In genomic region chr12:102838271-102838670, GRCm38 (mm10) we compare ENCODE assay signal across 23 mouse cellular contexts.
"Had no signal": no experiment of that assay in that cellular context is flagged by ENCODE, and none has a peak within 500 bp of the region (broad histone marks: within the 10 kb centered on the region; RNA-seq: fewer than 3 reads in every experiment).

No protein-coding gene starts in this region.

- H3K27ac ChIP-seq: heart, embryonic 10.5 days; heart, embryonic 13.5 days; heart, embryonic 15.5 days; hindbrain, embryonic 13.5 days; hindbrain, embryonic 15.5 days; hindbrain, postnatal 0 days; limb, embryonic 13.5 days; limb, embryonic 15.5 days; liver, embryonic 12.5 days; liver, embryonic 14.5 days had no signal

- H3K4me1 ChIP-seq: heart, embryonic 10.5 days; heart, embryonic 13.5 days; heart, embryonic 15.5 days; hindbrain, embryonic 13.5 days; hindbrain, embryonic 15.5 days; limb, embryonic 13.5 days; limb, embryonic 15.5 days; liver, embryonic 12.5 days had no signal

- DNase-seq: gastrocnemius, postnatal 25 days; heart, adult 18-20 months; heart, postnatal 14 days; heart, postnatal 36 days; kidney, adult 11 months; kidney, adult 2 months; kidney, postnatal 10 days; kidney, postnatal 25 days; kidney, postnatal 4 days; layer of hippocampus, adult 9-11 months; layer of hippocampus, postnatal 36 days; left cerebral cortex, postnatal 4 days had no signal

- H3K27me3 ChIP-seq: heart, embryonic 13.5 days; heart, embryonic 15.5 days; hindbrain, embryonic 13.5 days; hindbrain, embryonic 15.5 days; limb, embryonic 13.5 days; limb, embryonic 15.5 days; liver, embryonic 12.5 days had no signal

- H3K4me3 ChIP-seq: heart, embryonic 10.5 days; heart, embryonic 13.5 days; heart, embryonic 15.5 days; hindbrain, embryonic 13.5 days; hindbrain, embryonic 15.5 days; limb, embryonic 13.5 days; limb, embryonic 15.5 days; liver, embryonic 12.5 days had no signal

- H3K4me2 ChIP-seq: heart, embryonic 13.5 days; heart, embryonic 15.5 days; hindbrain, embryonic 13.5 days; hindbrain, embryonic 15.5 days; limb, embryonic 13.5 days; limb, embryonic 15.5 days; liver, embryonic 12.5 days had no signal

- ATAC-seq: hindbrain, postnatal 0 days; intestine, embryonic 16.5 days; liver, embryonic 12.5 days had no signal

- H3K9me3 ChIP-seq: heart, embryonic 10.5 days; heart, embryonic 13.5 days; heart, embryonic 15.5 days; hindbrain, embryonic 13.5 days; hindbrain, embryonic 15.5 days; limb, embryonic 13.5 days; limb, embryonic 15.5 days; liver, embryonic 12.5 days had no signal

- H3K9ac ChIP-seq: heart, embryonic 13.5 days; heart, embryonic 15.5 days; hindbrain, embryonic 13.5 days; hindbrain, embryonic 15.5 days; limb, embryonic 13.5 days; limb, embryonic 15.5 days; liver, embryonic 12.5 days; liver, embryonic 14.5 days had no signal
